Mouse (Mus musculus): Measurements from ENCODE around the gene Fars2. TPM values are rescaled to one million over a fixed set of nuclear protein-coding genes. Genes with fewer than 3 reads are reported as not detected.

Gene Fars2
- polyA plus RNA-seq, 1 experiment from 2014 or later: 26.7 TPM

- 56% methylated on average over 4 of the region's 4 CpGs for WGBS
- H3K27ac ChIP-seq (ENCODE audit: low read depth, low read length): no peak overlapping the region
- ATAC-seq (ENCODE audit: low read depth): no peak
These were observed 459.6 kb downstream of the Fars2 start for GRCm38 (mm10) chr13:36576781-36577180.

GRCm38 (mm10) chr13:36577916-36578568 is 460.8 kb downstream of the Fars2 start:
- H3K9ac ChIP-seq (replicated peaks; ENCODE audit: low read depth, low read length): no peak overlapping the region
- no peak overlapping the region for H3K27ac ChIP-seq (ENCODE audit: low read depth, low read length)
- peak overlapping the region; percentile 44; the same call in 1 of the 2 replicates for H3K4me3 ChIP-seq (ENCODE audit: low read depth, low read length)
- no peaks in the 10 kb centered on the region for H3K27me3 ChIP-seq (ENCODE audit: control insufficient read depth, insufficient read depth, low read length)
- peaks cover 16% of the 10 kb centered on the region; the same call in 1 of the 2 replicates for H3K4me1 ChIP-seq (ENCODE audit: control insufficient read depth, insufficient read depth, low read length)
- WGBS: 60% methylated on average over 7 of the region's 7 CpGs
- ATAC-seq (ENCODE audit: low read depth): peak; percentile 35
- H3K4me2 ChIP-seq (ENCODE audit: low read depth, low read length): peak overlapping the region; percentile 72; the same call in 1 of the 2 replicates
- no peaks in the 10 kb centered on the region for H3K9me3 ChIP-seq (ENCODE audit: control insufficient read depth, low read length)
- H3K36me3 ChIP-seq (ENCODE audit: control insufficient read depth, insufficient read depth, low read length): no peaks in the 10 kb centered on the region

More at GRCm38 (mm10) chr13:36576781-36577180, 459.6 kb downstream of the Fars2 start:
- Histone ChIP-seq H3K36me3 (ENCODE audit: control insufficient read depth, insufficient read depth, low read length) (no peaks in the 10 kb centered on the region), H3K4me1 (ENCODE audit: control insufficient read depth, insufficient read depth, low read length) (0 out of 2 replicates have a peak, but pooled peaks cover 7% of the 10 kb centered on the region), H3K4me2 (ENCODE audit: low read depth, low read length) (no peak overlapping the region), H3K4me3 (ENCODE audit: low read depth, low read length) (no peak overlapping the region), H3K27me3 (ENCODE audit: control insufficient read depth, insufficient read depth, low read length) (no peaks in the 10 kb centered on the region), H3K9ac (replicated peaks; ENCODE audit: low read depth, low read length) (no peak overlapping the region), H3K9me3 (ENCODE audit: control insufficient read depth, low read length) (no peaks in the 10 kb centered on the region)

- 2% methylated on average over 41 of the region's 41 CpGs for WGBS
- Histone ChIP-seq H3K27me3 (ENCODE audit: control insufficient read depth, insufficient read depth, low read length) (no peaks in the 10 kb centered on the region), H3K9me3 (ENCODE audit: control insufficient read depth, low read length) (no peaks in the 10 kb centered on the region), H3K4me2 (ENCODE audit: low read depth, low read length) (peak overlapping the region; percentile 72), H3K27ac (ENCODE audit: low read depth, low read length) (peak overlapping the region; percentile 86), H3K4me3 (ENCODE audit: low read depth, low read length) (peak overlapping the region; percentile 44), H3K9ac (replicated peaks; ENCODE audit: low read depth, low read length) (peak overlapping the region; percentile 70), H3K36me3 (ENCODE audit: control insufficient read depth, insufficient read depth, low read length) (no peaks in the 10 kb centered on the region), H3K4me1 (ENCODE audit: control insufficient read depth, insufficient read depth, low read length) (peaks cover 22% of the 10 kb centered on the region)
- peak; percentile 98 for ATAC-seq (ENCODE audit: low read depth)
These were observed 461.5 kb downstream of the Fars2 start for GRCm38 (mm10) chr13:36578569-36579333.

- Histone ChIP-seq H3K27ac (ENCODE audit: low read depth, low read length) (peak overlapping the region; percentile 69), H3K9ac (replicated peaks; ENCODE audit: low read depth, low read length) (no peak overlapping the region), H3K4me3 (ENCODE audit: low read depth, low read length) (no peak overlapping the region), H3K4me1 (ENCODE audit: control insufficient read depth, insufficient read depth, low read length) (peaks cover 23% of the 10 kb centered on the region), H3K9me3 (ENCODE audit: control insufficient read depth, low read length) (no peaks in the 10 kb centered on the region), H3K4me2 (ENCODE audit: low read depth, low read length) (peak overlapping the region; percentile 2; the same call in 1 of the 2 replicates), H3K36me3 (ENCODE audit: control insufficient read depth, insufficient read depth, low read length) (no peaks in the 10 kb centered on the region), H3K27me3 (ENCODE audit: control insufficient read depth, insufficient read depth, low read length) (no peaks in the 10 kb centered on the region)
- 11% methylated on average over 10 of the region's 10 CpGs for WGBS
- no peak for ATAC-seq (ENCODE audit: low read depth)
These were observed 465.3 kb downstream of the Fars2 start for GRCm38 (mm10) chr13:36582406-36583070.

GRCm38 (mm10) chr13:36583481-36584151 is 466.4 kb downstream of the Fars2 start:
- H3K9ac ChIP-seq (replicated peaks; ENCODE audit: low read depth, low read length): peak overlapping the region; percentile 21; the same call in 1 of the 2 replicates
- H3K27me3 ChIP-seq (ENCODE audit: control insufficient read depth, insufficient read depth, low read length): no peaks in the 10 kb centered on the region
- no peaks in the 10 kb centered on the region for H3K9me3 ChIP-seq (ENCODE audit: control insufficient read depth, low read length)
- ATAC-seq (ENCODE audit: low read depth): peak; percentile 29
- H3K27ac ChIP-seq (ENCODE audit: low read depth, low read length): peak overlapping the region; percentile 75
- H3K4me1 ChIP-seq (ENCODE audit: control insufficient read depth, insufficient read depth, low read length): peaks cover 23% of the 10 kb centered on the region
- WGBS: 18% methylated on average over 16 of the region's 16 CpGs
- no peak overlapping the region for H3K4me3 ChIP-seq (ENCODE audit: low read depth, low read length)
- peak overlapping the region; percentile 11; the same call in 1 of the 2 replicates for H3K4me2 ChIP-seq (ENCODE audit: low read depth, low read length)
- no peaks in the 10 kb centered on the region for H3K36me3 ChIP-seq (ENCODE audit: control insufficient read depth, insufficient read depth, low read length)

- Histone ChIP-seq H3K4me1 (ENCODE audit: control insufficient read depth, insufficient read depth, low read length) (peaks cover 23% of the 10 kb centered on the region), H3K27ac (ENCODE audit: low read depth, low read length) (peak overlapping the region; percentile 75), H3K9me3 (ENCODE audit: control insufficient read depth, low read length) (no peaks in the 10 kb centered on the region), H3K4me3 (ENCODE audit: low read depth, low read length) (no peak overlapping the region), H3K9ac (replicated peaks; ENCODE audit: low read depth, low read length) (no peak overlapping the region; the same call in 1 of the 2 replicates), H3K27me3 (ENCODE audit: control insufficient read depth, insufficient read depth, low read length) (no peaks in the 10 kb centered on the region), H3K36me3 (ENCODE audit: control insufficient read depth, insufficient read depth, low read length) (no peaks in the 10 kb centered on the region), H3K4me2 (ENCODE audit: low read depth, low read length) (0 out of 2 replicates have a peak overlapping the region, but pooled peaks have one; percentile 11)
- ATAC-seq (ENCODE audit: low read depth): peak; percentile 47
- WGBS: 50% methylated on average over 7 of the region's 7 CpGs
These were observed 467.0 kb downstream of the Fars2 start for GRCm38 (mm10) chr13:36584197-36584596.

- H3K4me1 ChIP-seq (ENCODE audit: control insufficient read depth, insufficient read depth, low read length): peaks cover 1% of the 10 kb centered on the region; the same call in 1 of the 2 replicates
- H3K4me3 ChIP-seq (ENCODE audit: low read depth, low read length): no peak overlapping the region
- no peaks in the 10 kb centered on the region for H3K9me3 ChIP-seq (ENCODE audit: control insufficient read depth, low read length)
- no peaks in the 10 kb centered on the region for H3K27me3 ChIP-seq (ENCODE audit: control insufficient read depth, insufficient read depth, low read length)
- 34% methylated on average over 4 of the region's 4 CpGs for WGBS
- H3K4me2 ChIP-seq (ENCODE audit: low read depth, low read length): no peak overlapping the region
- no peak overlapping the region for H3K27ac ChIP-seq (ENCODE audit: low read depth, low read length)
- H3K9ac ChIP-seq (replicated peaks; ENCODE audit: low read depth, low read length): no peak overlapping the region
- no peaks in the 10 kb centered on the region for H3K36me3 ChIP-seq (ENCODE audit: control insufficient read depth, insufficient read depth, low read length)
- no peak for ATAC-seq (ENCODE audit: low read depth)
These were observed 471.9 kb downstream of the Fars2 start for GRCm38 (mm10) chr13:36589092-36589491.

GRCm38 (mm10) chr13:36592291-36592690 is 475.1 kb downstream of the Fars2 start:
- H3K27ac ChIP-seq (ENCODE audit: low read depth, low read length): no peak overlapping the region
- ATAC-seq (ENCODE audit: low read depth): no peak
- no peaks in the 10 kb centered on the region for H3K9me3 ChIP-seq (ENCODE audit: control insufficient read depth, low read length)
- no peaks in the 10 kb centered on the region for H3K27me3 ChIP-seq (ENCODE audit: control insufficient read depth, insufficient read depth, low read length)
- H3K4me2 ChIP-seq (ENCODE audit: low read depth, low read length): no peak overlapping the region
- H3K9ac ChIP-seq (replicated peaks; ENCODE audit: low read depth, low read length): no peak overlapping the region
- 69% methylated on average over 2 of the region's 2 CpGs for WGBS
- H3K36me3 ChIP-seq (ENCODE audit: control insufficient read depth, insufficient read depth, low read length): no peaks in the 10 kb centered on the region
- H3K4me1 ChIP-seq (ENCODE audit: control insufficient read depth, insufficient read depth, low read length): no peaks in the 10 kb centered on the region
- no peak overlapping the region for H3K4me3 ChIP-seq (ENCODE audit: low read depth, low read length)

All from neural tube, embryonic 14.5 days (tissue).